Mouse (Mus musculus): Measurements from ENCODE around the gene Phgr1.

The Phgr1 gene

GRCm38 (mm10) chr2:118750476-118750875 is 22.1 kb upstream of the Phgr1 start:
- DNase-seq (ENCODE audit: extremely low read depth, low read depth, low spot score) = no peak

DNA sequence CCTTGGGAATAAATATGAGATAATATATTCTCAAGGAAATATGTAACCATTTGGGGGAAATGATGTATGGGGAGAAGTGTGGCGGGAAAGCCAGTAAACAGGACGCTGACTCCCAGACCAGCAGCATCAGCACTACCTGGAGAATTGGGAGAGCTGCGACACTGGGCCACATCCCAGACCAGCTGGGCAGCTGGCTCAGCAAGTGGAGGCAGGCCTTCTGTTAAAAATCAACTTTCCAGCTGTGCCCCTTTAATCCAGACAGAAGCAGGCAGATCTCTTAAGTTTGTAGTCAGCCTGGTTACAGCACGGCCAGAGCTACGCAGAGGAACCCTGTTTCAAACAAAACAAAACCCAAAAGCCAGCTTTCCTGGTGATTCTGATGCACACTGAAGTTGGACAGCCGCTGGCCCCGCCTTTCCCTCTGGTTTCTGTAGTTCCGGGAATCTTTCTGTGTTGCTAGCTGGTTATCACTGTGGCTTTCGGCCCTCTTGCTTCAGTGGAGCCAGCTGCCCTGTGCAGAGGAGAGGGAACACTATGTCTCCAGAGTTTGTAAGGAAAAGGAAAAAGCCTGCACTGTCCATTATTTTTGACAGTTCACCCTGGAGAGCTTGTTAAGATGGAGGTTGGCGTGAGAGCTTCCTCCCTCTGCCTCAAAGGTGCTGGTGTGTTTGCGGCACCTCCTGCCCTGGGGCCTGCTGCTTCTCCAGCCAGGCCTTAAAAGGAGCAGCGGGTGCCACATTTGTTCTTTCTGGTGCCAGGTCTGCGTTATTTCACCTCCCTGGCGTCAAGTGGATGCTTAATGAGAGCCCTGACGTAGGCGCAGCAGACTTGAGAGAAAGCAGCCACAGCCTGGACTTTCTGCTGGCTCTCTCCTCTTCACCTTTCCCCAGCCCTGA is 20.4 kb upstream of the Phgr1 start:
- DNase-seq (ENCODE audit: extremely low read depth, low read depth, low spot score) = no peak

DNA sequence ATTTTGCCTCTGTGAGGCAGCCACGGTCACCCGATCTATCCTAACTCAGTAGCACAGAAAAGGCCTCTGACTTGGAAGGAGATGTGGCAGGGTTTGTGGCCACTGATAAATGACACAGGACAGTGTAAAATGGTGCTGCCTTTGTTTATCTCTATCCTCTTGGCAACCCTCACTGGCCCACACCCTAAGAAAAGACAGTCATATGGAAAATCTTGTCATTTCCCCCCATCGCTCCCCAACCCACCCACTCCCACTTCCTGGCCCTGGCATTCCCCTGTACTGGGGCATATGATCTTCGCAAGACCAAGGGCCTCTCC is 19.8 kb upstream of the Phgr1 start:
- no peak for DNase-seq (ENCODE audit: extremely low read depth, low read depth, low spot score)

- no peak for DNase-seq (ENCODE audit: extremely low read depth, low read depth, low spot score)
These were observed 18.4 kb upstream of the Phgr1 start for GRCm38 (mm10) chr2:118754143-118754542.

DNA sequence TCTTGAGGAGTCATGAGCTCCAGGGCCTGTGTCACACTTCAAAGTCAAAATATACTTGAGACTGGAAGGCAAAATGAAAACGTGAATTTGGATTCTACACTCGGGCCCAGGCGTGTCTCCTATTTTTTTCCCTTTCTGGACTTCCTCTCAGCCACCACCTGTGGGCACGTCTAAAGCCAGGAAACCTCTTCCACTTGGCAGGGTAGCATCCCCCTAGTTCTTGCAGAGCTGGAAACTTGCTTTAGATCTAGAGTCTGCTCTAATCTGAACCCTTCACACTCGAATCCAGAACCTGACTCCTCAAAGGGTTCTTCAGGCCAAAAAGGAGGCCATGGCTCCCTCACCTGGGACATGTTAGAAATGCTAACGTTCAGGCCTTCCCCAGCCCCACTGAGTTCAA is 17.2 kb upstream of the Phgr1 start:
- DNase-seq (ENCODE audit: extremely low read depth, low read depth, low spot score) = no peak

GRCm38 (mm10) chr2:118756103-118756502 is 16.5 kb upstream of the Phgr1 start:
- no peak for DNase-seq (ENCODE audit: extremely low read depth, low read depth, low spot score)

- no peak for DNase-seq (ENCODE audit: extremely low read depth, low read depth, low spot score)
These were observed 12.7 kb upstream of the Phgr1 start for GRCm38 (mm10) chr2:118759828-118760227.

- no peak for DNase-seq (ENCODE audit: extremely low read depth, low read depth, low spot score)
These were observed 12.1 kb upstream of the Phgr1 start for GRCm38 (mm10) chr2:118760311-118761025.

DNA sequence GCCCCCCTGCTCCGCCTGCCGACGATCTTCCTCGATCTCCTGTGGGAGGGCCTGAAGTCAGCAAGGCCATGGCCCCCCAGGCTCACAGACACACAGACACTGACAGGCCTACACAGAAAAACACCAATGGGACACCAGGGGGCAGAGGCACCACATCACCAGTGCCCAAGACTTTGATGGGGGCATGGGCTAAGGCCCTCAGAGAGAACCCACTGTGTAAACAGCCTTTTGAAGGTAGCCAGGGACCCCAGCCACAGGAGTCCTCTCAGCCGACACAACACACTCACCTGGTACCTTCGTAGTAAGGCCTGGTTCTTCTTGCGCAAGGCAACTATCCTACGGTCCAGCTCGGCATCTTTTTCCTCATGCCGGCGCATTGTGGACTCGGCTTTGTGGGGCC is 11.2 kb upstream of the Phgr1 start:
- no peak for DNase-seq (ENCODE audit: extremely low read depth, low read depth, low spot score)

GRCm38 (mm10) chr2:118761906-118762783 is 10.4 kb upstream of the Phgr1 start, which contains the start of gene Ccdc9b:
Gene Ccdc9b (minus strand): TSS chr2:118762661.
- DNase-seq (ENCODE audit: extremely low read depth, low read depth, low spot score) = no peak

GRCm38 (mm10) chr2:118762784-118763148 is 9.8 kb upstream of the Phgr1 start:
- no peak for DNase-seq (ENCODE audit: extremely low read depth, low read depth, low spot score)

GRCm38 (mm10) chr2:118763469-118763868 is 9.1 kb upstream of the Phgr1 start:
- no peak for DNase-seq (ENCODE audit: extremely low read depth, low read depth, low spot score)

DNA sequence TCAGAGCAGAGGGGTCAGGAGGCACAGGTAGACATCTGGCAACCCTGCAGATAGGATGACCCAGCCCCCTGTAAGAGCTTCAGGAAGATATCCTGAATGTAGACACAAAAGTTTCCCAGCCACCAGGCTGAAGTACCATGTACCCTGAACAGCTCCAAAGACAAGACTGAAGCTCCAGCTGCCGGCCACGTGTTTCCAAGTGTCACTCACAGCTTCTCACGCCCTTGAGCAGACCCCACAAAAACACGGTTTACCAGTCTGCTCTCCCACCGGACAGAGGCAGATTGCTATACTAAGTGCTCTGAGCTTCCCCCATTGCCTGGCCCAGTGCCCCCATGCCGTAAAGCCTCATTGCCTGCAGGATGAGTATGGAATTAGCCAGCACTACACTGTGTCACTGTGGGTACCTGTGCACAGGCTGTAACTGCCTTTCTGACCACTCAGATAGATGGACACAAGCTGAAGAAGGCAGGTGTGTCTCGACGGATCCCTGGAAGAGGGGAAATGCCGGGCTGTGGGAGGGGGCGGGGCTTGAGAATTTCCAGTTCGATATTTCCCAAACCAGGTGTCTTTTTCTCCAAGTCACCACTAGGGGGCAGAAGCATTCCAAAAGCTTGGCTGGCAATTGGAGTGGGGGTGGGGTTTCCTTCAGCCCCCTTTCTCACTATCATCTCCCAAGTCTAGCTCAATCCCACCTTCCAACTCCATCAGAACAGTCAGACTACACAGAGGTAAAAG is 8.3 kb upstream of the Phgr1 start:
- DNase-seq (ENCODE audit: extremely low read depth, low read depth, low spot score) = no peak

- DNase-seq (ENCODE audit: extremely low read depth, low read depth, low spot score) = no peak
These were observed 7.7 kb upstream of the Phgr1 start for GRCm38 (mm10) chr2:118764875-118765274.

DNA sequence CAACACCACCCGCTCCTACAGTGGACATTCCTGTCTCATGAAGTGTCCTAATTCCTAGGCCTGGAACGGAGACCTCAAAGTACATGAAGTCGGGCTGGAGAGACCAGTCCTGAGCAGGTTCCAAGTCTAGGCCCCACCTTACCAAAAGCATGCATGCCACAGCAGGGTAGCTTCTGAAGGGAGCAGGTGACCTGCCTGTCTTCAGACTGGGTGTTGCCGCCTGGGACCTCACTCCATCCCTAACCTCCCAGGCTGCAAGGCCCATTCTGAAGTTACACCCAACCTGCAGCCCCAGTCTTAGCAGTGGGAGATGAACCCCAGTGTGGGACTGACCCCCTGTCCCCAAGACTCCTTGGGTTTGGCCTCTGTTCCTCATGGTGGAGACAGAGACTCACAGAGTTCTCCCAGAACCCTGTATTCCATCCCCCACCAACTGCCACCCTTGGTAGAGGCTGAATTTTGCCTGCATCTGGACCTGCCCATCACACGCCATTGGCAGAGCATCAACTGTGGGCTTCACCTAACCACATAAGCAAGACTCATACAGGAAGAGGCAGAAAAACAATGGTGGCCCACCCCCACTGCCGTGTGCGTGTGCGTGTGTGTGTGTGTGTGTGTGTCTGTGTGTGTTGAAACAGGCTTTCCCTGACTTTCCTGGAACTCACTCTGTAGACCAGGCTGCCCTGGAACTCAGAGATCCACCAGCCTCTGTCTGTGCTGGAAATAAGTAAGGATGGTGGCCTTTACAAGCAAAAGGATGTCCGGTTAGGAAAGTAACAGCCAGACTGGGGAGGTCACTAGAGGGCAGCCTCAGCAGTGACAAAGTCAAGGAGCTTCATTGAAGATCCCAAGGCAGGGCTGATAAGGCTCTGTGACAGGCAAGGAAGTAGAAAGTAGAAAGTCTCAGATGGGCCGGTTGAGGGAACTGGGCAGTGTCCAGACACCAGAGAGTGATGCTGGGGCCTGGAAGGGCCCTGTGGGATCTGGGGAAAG is 6.2 kb upstream of the Phgr1 start:
- no peak for DNase-seq (ENCODE audit: extremely low read depth, low read depth, low spot score)

GRCm38 (mm10) chr2:118774536-118774935 is 2.0 kb downstream of the Phgr1 start:
- DNase-seq (ENCODE audit: extremely low read depth, low read depth, low spot score) = no peak

- DNase-seq (ENCODE audit: extremely low read depth, low read depth, low spot score) = no peak
These were observed 2.8 kb downstream of the Phgr1 start for GRCm38 (mm10) chr2:118775396-118775795.

GRCm38 (mm10) chr2:118775846-118776245 is 3.3 kb downstream of the Phgr1 start:
- no peak for DNase-seq (ENCODE audit: extremely low read depth, low read depth, low spot score)

- DNase-seq (ENCODE audit: extremely low read depth, low read depth, low spot score) = no peak
These were observed 3.7 kb downstream of the Phgr1 start for GRCm38 (mm10) chr2:118776295-118776694.

DNA sequence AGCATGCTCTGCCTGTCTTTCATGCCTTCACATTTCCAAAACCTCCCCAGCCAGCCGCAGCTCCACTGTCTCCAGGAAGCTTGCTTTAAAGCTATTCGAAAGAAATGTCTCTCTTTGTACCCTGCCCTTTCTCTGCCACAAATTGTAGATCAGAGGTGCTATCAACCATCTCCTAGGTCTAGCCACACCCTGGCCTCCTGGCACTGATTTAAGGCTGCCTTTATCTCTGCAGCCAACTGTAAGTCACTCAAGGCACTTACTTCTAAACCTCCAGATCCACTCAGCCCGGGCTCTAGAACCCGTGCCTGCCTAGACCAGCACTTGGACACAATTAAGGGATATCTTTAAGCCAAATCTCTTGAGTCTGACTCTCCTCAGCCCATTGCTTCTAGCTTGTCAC is 5.8 kb downstream of the Phgr1 start:
- no peak for DNase-seq (ENCODE audit: extremely low read depth, low read depth, low spot score)

Data from fat pad, adult 2 months (tissue).